Mouse (Mus musculus): ENCODE measurements at regions not wholly inside any gene's neighbourhood (a gene's known extent, or its start where the extent isn't known, plus 50 kb on each side); places are given as distances from the start of the nearest gene placed in this dataset.

DNA sequence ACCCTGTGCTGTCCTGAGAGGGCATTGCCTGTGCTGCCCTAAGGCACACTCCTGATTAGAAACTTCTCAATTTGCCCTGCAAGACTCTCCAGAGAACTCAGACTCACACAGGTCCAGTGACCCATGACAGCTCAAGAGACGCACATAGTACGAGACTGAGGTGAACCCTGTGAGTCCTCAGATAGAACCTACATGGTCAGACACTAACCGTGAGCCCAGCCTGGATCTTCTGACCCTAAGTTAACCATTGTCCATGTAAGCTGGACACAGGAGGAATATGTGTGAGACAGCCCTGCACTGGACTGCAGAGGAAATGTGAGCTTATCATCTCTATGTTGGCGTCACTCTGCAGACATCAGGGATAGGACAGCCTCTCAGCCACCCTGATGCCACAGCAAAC, 91.4 kb upstream of the Selenok start:
- DNase-seq (ENCODE audit: low read depth, low spot score), result no peak

GRCm38 (mm10) chr14:29877671-29878422, 90.3 kb upstream of the Selenok start:
- DNase-seq (ENCODE audit: low read depth, low spot score), result peak; percentile 11

GRCm38 (mm10) chr14:29878423-29878800, 89.7 kb upstream of the Selenok start:
- no peak for DNase-seq (ENCODE audit: low read depth, low spot score)

DNA sequence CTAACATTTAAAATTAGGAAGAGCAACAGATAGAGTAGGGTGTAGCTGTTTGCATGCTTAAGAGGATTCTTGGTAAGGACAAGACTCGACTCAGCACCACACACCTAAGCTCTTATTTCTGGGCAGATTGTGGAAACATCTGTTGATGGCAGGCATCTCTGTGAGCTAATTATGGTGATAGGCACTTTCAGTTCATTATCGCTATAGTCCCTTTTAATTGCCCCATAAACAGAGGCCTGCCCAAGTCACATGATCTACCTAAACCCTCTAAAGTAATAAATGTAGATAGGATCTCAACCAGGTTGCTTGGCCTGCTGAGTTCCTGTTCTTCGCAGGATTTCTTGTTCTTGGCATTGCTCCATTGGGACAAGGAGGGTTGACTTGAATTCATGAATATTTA, 88.8 kb upstream of the Selenok start:
- DNase-seq (ENCODE audit: low read depth, low spot score), result no peak

DNA sequence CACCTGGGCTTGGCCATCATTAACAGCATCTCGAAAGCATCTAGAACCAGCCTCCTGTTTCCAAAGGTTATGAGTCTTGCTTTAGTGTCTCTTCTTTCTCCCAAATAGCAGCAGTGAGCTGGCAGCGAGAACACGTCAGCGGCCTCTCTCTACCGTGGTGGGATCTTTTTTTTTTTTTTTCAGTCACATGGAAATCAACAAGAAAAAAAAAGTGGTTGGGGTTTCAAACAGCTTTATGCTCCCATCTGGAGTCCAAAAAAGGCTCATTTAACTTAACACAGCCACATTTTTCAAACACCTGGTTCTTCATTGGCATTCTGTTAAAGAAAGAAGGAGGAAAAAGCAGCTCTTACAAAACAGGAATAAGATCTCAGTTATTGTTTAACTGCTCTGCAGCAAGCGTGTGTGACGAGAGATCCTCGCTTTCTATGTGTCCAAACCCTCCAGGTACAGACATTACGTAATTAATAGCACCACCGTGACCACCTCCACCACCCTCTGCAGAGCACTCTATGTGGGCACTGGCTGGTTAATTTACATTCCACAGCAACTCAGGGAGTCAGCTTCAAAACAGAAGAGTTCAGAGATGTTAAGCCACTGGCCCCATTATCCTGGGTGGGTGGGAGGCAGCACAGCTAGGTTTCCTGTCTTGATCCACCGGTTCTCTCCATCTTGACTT, 85.3 kb upstream of the Selenok start:
- no peak for DNase-seq (ENCODE audit: low read depth, low spot score)

- peak; percentile 46 for DNase-seq (ENCODE audit: low read depth, low spot score)
These were observed 72.6 kb upstream of the Selenok start for GRCm38 (mm10) chr14:29895332-29895988.

- no peak for DNase-seq (ENCODE audit: low read depth, low spot score)
These were observed 72.0 kb upstream of the Selenok start for GRCm38 (mm10) chr14:29895989-29896675.

- DNase-seq (ENCODE audit: low read depth, low spot score), result no peak
These were observed 67.2 kb upstream of the Selenok start for GRCm38 (mm10) chr14:29900931-29901330.

DNA sequence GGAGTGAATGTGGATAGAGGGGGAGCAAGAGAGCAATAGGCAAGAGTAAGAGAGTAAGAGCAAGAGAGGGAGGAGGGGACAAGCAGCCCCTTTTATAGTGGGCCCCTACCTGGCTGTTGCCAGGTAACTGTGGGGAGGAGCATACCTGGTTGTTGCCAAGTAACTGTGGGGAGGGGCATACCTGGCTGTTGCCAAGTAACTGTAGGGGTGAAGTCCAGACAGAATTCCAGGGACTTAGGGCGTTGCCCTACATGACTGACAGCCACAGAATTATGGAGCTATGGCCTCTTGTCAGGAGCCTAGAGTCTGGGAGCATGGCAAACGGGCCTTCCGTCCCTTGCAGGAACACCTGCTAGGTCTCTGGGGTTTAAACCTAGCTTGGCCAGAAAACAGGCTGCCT, 64.5 kb upstream of the Selenok start:
- DNase-seq (ENCODE audit: low read depth, low spot score), result peak; percentile 64

DNA sequence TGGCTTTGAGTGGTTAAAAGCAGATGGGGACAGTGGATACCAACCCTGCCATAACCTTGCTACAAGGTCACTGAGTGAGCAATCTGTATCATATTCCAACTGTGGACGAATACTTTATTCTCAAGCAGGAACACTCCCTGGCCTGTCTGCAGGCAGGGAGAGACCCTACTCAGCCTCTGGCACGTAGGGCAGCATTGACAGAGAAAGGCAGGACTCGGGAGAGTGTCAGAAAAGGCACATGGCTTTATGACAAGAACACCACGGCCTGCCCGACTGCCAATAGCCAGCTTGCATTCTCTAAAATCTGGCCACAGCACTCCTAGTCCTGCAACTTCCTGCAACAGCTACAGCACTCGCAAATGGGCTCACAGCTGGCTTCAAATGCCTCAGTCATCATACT, 63.3 kb upstream of the Selenok start:
- DNase-seq (ENCODE audit: low read depth, low spot score), result no peak

DNA sequence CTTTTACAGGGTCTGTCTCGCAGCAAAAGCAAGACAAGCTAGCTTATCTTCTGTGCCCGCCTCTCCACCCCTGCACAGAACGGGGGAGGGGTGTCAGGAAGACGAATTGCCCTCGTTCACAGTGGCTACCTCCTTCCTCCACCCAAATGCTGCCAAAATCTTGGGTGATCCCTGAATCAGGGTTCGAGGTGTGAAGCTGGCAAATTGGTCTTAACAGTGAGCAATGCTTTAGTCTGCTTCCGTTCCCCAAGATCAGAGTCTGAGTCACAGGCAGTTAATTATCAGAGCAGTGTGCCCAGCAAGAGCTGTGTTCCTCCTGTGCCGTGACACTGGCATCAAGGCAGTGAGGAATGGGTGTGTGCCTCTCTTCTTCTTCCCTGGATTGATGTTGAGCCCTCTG, 58.4 kb upstream of the Selenok start:
- no peak for DNase-seq (ENCODE audit: low read depth, low spot score)
